In genomic region chr1:37220134-37220907, GRCm38 (mm10) we compare ENCODE assay signal across 8 mouse cellular contexts. TPM values are rescaled to one million over a fixed set of nuclear protein-coding genes. Genes with fewer than 3 reads are reported as not detected.
A peak's percentile ranks its signal among the peaks of the same experiment; 100 is the strongest.
DNase-seq lines count a peak whose midpoint lies in the region; ATAC-seq lines count a peak whose summit lies in the region.

No protein-coding gene starts in this region.

- no peaks in the 10 kb centered on the region for H3K9me3 ChIP-seq in hindbrain, embryonic 16.5 days (ENCODE audit: control insufficient read depth, low read length)
- H3K9me3 ChIP-seq in limb, embryonic 11.5 days (ENCODE audit: control insufficient read depth, low read length) = no peaks in the 10 kb centered on the region
- H3K9me3 ChIP-seq in stomach, embryonic 14.5 days (ENCODE audit: control insufficient read depth, low read depth, low read length) = no peaks in the 10 kb centered on the region
- no peaks in the 10 kb centered on the region for H3K9me3 ChIP-seq in heart, embryonic 11.5 days (replicated peaks; ENCODE audit: control insufficient read depth, low read length)

- ATAC-seq in hindbrain, embryonic 16.5 days = peak; percentile 98
- no peak for ATAC-seq in limb, embryonic 11.5 days (ENCODE audit: insufficient number of reproducible peaks, low FRiP score, low TSS enrichment, low read depth)
- ATAC-seq in stomach, embryonic 14.5 days (ENCODE audit: insufficient number of reproducible peaks, insufficient read depth, low FRiP score, low read depth) = peak; percentile 80; the same call in 1 of the 2 replicates
- ATAC-seq in heart, embryonic 11.5 days (replicated peaks; ENCODE audit: insufficient number of reproducible peaks, low FRiP score, low TSS enrichment) = no peak

- peak overlapping the region; percentile 57; the same call in 1 of the 2 replicates for H3K27ac ChIP-seq in hindbrain, embryonic 16.5 days (ENCODE audit: low read depth, low read length)
- no peak overlapping the region for H3K27ac ChIP-seq in limb, embryonic 11.5 days (replicated peaks; ENCODE audit: low read depth, low read length)
- H3K27ac ChIP-seq in stomach, embryonic 14.5 days (ENCODE audit: low read length) = no peak overlapping the region
- no peak overlapping the region for H3K27ac ChIP-seq in heart, embryonic 11.5 days (ENCODE audit: low read depth, low read length)

- H3K4me2 ChIP-seq in hindbrain, embryonic 16.5 days (ENCODE audit: low read length) = peak overlapping the region; percentile 20; the same call in 1 of the 2 replicates
- no peak overlapping the region for H3K4me2 ChIP-seq in limb, embryonic 11.5 days (ENCODE audit: low read depth, severe bottlenecking)
- H3K4me2 ChIP-seq in stomach, embryonic 14.5 days (replicated peaks; ENCODE audit: low read depth, low read length) = no peak overlapping the region
- no peak overlapping the region for H3K4me2 ChIP-seq in heart, embryonic 11.5 days

- no peak overlapping the region for H3K4me3 ChIP-seq in hindbrain, embryonic 16.5 days (ENCODE audit: low read length)
- H3K4me3 ChIP-seq in limb, embryonic 11.5 days (ENCODE audit: low read depth, low read length) = no peak overlapping the region
- H3K4me3 ChIP-seq in stomach, embryonic 14.5 days (ENCODE audit: low read depth, low read length) = no peak overlapping the region
- H3K4me3 ChIP-seq in heart, embryonic 11.5 days (ENCODE audit: low read depth, low read length) = no peak overlapping the region

- no peaks in the 10 kb centered on the region for H3K36me3 ChIP-seq in hindbrain, embryonic 16.5 days (ENCODE audit: control insufficient read depth, insufficient read depth, low read length)
- no peaks in the 10 kb centered on the region for H3K36me3 ChIP-seq in limb, embryonic 11.5 days (ENCODE audit: control insufficient read depth, insufficient read depth, low read length)
- H3K36me3 ChIP-seq in stomach, embryonic 14.5 days (ENCODE audit: control insufficient read depth, insufficient read depth, low read length) = no peaks in the 10 kb centered on the region
- H3K36me3 ChIP-seq in heart, embryonic 11.5 days (ENCODE audit: control insufficient read depth, insufficient read depth, low read length) = no peaks in the 10 kb centered on the region

- H3K27me3 ChIP-seq in hindbrain, embryonic 16.5 days (replicated peaks; ENCODE audit: control insufficient read depth, insufficient read depth, low read length) = no peaks in the 10 kb centered on the region
- H3K27me3 ChIP-seq in limb, embryonic 11.5 days (ENCODE audit: control insufficient read depth, insufficient read depth, low read length) = no peaks in the 10 kb centered on the region
- H3K27me3 ChIP-seq in stomach, embryonic 14.5 days (ENCODE audit: control insufficient read depth, insufficient read depth, low read length) = no peaks in the 10 kb centered on the region
- H3K27me3 ChIP-seq in heart, embryonic 11.5 days (ENCODE audit: control insufficient read depth, insufficient read depth, low read length) = peaks cover 2% of the 10 kb centered on the region; the same call in 1 of the 2 replicates

- peaks cover 16% of the 10 kb centered on the region for H3K4me1 ChIP-seq in hindbrain, embryonic 16.5 days (ENCODE audit: control insufficient read depth, insufficient read depth, low read depth, low read length)
- H3K4me1 ChIP-seq in limb, embryonic 11.5 days (ENCODE audit: control insufficient read depth, insufficient read depth, low read length) = no peaks in the 10 kb centered on the region
- 0 out of 2 replicates have a peak, but pooled peaks cover 7% of the 10 kb centered on the region for H3K4me1 ChIP-seq in stomach, embryonic 14.5 days (ENCODE audit: control insufficient read depth, insufficient read depth, low read length)
- H3K4me1 ChIP-seq in heart, embryonic 11.5 days (ENCODE audit: control insufficient read depth, insufficient read depth, low read length) = no peaks in the 10 kb centered on the region

- no peak overlapping the region for H3K9ac ChIP-seq in hindbrain, embryonic 16.5 days (ENCODE audit: low read depth, low read length)
- no peak overlapping the region for H3K9ac ChIP-seq in limb, embryonic 11.5 days (ENCODE audit: low read length)
- no peak overlapping the region for H3K9ac ChIP-seq in stomach, embryonic 14.5 days (replicated peaks; ENCODE audit: low read depth, low read length)
- no peak overlapping the region for H3K9ac ChIP-seq in heart, embryonic 11.5 days (ENCODE audit: low read depth, low read length)

- DNase-seq in cerebellum, adult 11-12 months = peak; percentile 4
- DNase-seq in embryo, embryonic 9.5 days (ENCODE audit: extremely low spot score) = peak; percentile 29
- DNase-seq in limb, embryonic 11.5 days (ENCODE audit: low spot score) = peak; percentile 47
- DNase-seq in lung, postnatal 4 days = no peak
- no peak for DNase-seq in testis, postnatal 10 days (ENCODE audit: low spot score)

- WGBS in hindbrain, embryonic 16.5 days = 26% methylated on average over 6 of the region's 6 CpGs
- 51% methylated on average over 6 of the region's 6 CpGs for WGBS in limb, embryonic 11.5 days
- WGBS in stomach, embryonic 14.5 days = 31% methylated on average over 6 of the region's 6 CpGs
- WGBS in heart, embryonic 11.5 days (ENCODE audit: insufficient replicate concordance) = 49% methylated on average over 6 of the region's 6 CpGs

RNA-seq across cellular contexts. Expression of gene Cnga3, which starts 6.1 kb away (rescaled TPM):
- polyA plus RNA-seq in hindbrain, embryonic 16.5 days (2015; fragmentation: Nextera tagmentation; extraction: Ambion mirVana) = 0.12 and 0.20 TPM in 2 replicates
- polyA plus RNA-seq in limb, embryonic 11.5 days (2014; fragmentation: Nextera tagmentation; extraction: Ambion mirVana) = not detected in 2 replicates
- 0.75 and 0.88 TPM in 2 replicates for polyA plus RNA-seq in stomach, embryonic 14.5 days (2014; fragmentation: Nextera tagmentation; extraction: Ambion mirVana)
- not detected in 2 replicates for polyA plus RNA-seq in heart, embryonic 11.5 days (2014; fragmentation: Nextera tagmentation; extraction: Ambion mirVana)

Comparison
In these comparisons a context has a peak if more than half of its experiments do, and no peak if none do; other contexts are left out.
1. DNase-seq: peak in cerebellum, adult 11-12 months (single experiment), embryo, embryonic 9.5 days (single experiment) and limb, embryonic 11.5 days (single experiment); none in lung, postnatal 4 days (0 of 2) and testis, postnatal 10 days (single experiment).
2. ATAC-seq: peak in hindbrain, embryonic 16.5 days (single experiment) and stomach, embryonic 14.5 days (single experiment); none in limb, embryonic 11.5 days (single experiment) and heart, embryonic 11.5 days (single experiment).